In the genomic region with DNA sequence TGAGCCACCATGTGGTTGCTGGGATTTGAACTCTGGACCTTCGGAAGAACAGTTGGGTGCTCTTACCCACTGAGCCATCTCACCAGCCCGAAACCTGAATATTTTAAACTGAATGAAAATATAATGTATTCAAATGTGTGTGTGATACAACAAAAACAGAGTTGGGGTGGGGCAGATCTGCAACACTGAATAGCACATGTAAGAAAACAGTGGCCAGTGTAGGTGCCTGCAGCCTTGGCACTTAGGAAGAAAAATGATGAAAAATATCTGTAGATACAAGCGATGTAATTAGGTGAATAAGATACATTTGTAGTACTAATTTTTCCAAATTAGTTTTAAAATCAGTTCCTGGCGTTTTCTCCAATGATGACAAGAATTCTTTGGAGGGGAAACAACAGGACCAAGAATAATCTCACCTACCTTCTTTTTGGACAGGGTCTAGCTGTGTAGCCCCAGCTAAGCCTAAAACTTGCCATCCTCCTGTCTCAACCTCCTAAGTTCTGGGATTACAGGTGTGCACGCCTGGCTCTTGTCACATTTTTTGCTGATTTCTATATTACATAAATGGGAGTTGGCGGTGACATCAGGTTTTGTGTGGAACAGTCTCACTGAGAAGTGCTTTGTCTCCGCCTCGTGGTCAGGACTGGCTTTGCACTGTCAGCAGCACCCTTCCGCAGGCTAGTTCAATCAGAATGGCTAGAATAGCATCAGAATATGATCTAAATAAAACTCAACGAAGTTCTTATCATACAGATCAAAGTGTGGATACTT, we compare ENCODE assay signal across 9 mouse cellular contexts. TPM values are rescaled to one million over a fixed set of nuclear protein-coding genes. Genes with fewer than 3 reads are reported as not detected.
A peak's percentile ranks its signal among the peaks of the same experiment; 100 is the strongest.
DNase-seq lines count a peak whose midpoint lies in the region; ATAC-seq and TF ChIP-seq lines count a peak whose summit lies in the region.
"Had no signal": no experiment of that assay in that cellular context is flagged by ENCODE, and none has a peak within 500 bp of the region (broad histone marks: within the 10 kb centered on the region; RNA-seq: fewer than 3 reads in every experiment).

No protein-coding gene starts in this region.

- 0 out of 2 replicates have a peak, but pooled peaks have one; percentile 63 for ATAC-seq in hindbrain, embryonic 12.5 days (ENCODE audit: low FRiP score)

- 38% methylated on average over 10 of the region's 10 CpGs for WGBS in hindbrain, embryonic 12.5 days

- H3K9ac ChIP-seq in MEL (ENCODE audit: control insufficient read depth, low read depth, low read length, poor library complexity, severe bottlenecking): no peak overlapping the region
- H3K9ac ChIP-seq in hindbrain, embryonic 12.5 days: no peak overlapping the region
- H3K9ac ChIP-seq: lung, embryonic 15.5 days had no signal

- H3K4me3 ChIP-seq in MEL (ENCODE audit: control insufficient read depth in 1 of 2, insufficient read depth in 1 of 2, low read depth in 2 of 2, low read length in 2 of 2): no peak overlapping the region
- H3K4me3 ChIP-seq in hindbrain, embryonic 12.5 days: no peak overlapping the region
- H3K4me3 ChIP-seq: lung, embryonic 15.5 days had no signal

- no peaks in the 10 kb centered on the region for H3K79me2 ChIP-seq in MEL (ENCODE audit: control insufficient read depth, insufficient read depth, low read length, poor library complexity)

- H3K27ac ChIP-seq in MEL (ENCODE audit: control insufficient read depth, low read depth, low read length): no peak overlapping the region
- no peak overlapping the region for H3K27ac ChIP-seq in hindbrain, embryonic 12.5 days
- H3K27ac ChIP-seq: lung, embryonic 15.5 days had no signal

- no peaks in the 10 kb centered on the region for H3K9me3 ChIP-seq in MEL (replicated peaks; ENCODE audit: insufficient read depth, low read length)
- no peaks in the 10 kb centered on the region; the same call in 1 of the 2 replicates for H3K9me3 ChIP-seq in hindbrain, embryonic 12.5 days (replicated peaks)
- H3K9me3 ChIP-seq: lung, embryonic 15.5 days had no signal

- peak; percentile 87 for DNase-seq in MEL (ENCODE audit: low read depth, low spot score)
- peak; percentile 86 for DNase-seq in cerebellum, adult 11-12 months
- peak; percentile 73 for DNase-seq in forelimb bud, embryonic 11.5 days (ENCODE audit: low read depth, low spot score)
- peak; percentile 89 to 93 for DNase-seq in layer of hippocampus, postnatal 14 days (ENCODE audit: low spot score in 2 of 2)
- peak; percentile 88 for DNase-seq in lung, postnatal 25 days (ENCODE audit: low spot score)
- DNase-seq in retina, embryonic 14.5 days (ENCODE audit: low spot score): peak; percentile 88
- DNase-seq in thymus, postnatal 36 days: peak; percentile 66 to 70

- H3K36me3 ChIP-seq in MEL (ENCODE audit: control insufficient read depth in 1 of 2, insufficient read depth in 2 of 2, low read length in 2 of 2): 0 out of 4 replicates have a peak, but pooled peaks cover 0 to 1% of the 10 kb centered on the region in 2 experiments
- H3K36me3 ChIP-seq in hindbrain, embryonic 12.5 days: peaks cover 7% of the 10 kb centered on the region; the same call in 1 of the 2 replicates

- no peak for TF ChIP-seq EP300 in MEL (IDR thresholded peaks at IDR 0.05; ENCODE audit: low read depth in 1 of 2, low read length in 2 of 2)

- H3K27me3 ChIP-seq in MEL (ENCODE audit: control insufficient read depth in 1 of 2, insufficient read depth in 2 of 2, low read length in 2 of 2): no peaks in the 10 kb centered on the region
- H3K27me3 ChIP-seq in hindbrain, embryonic 12.5 days: no peaks in the 10 kb centered on the region
- H3K27me3 ChIP-seq: lung, embryonic 15.5 days had no signal

- peak; percentile 97 to 99 (median 99) for TF ChIP-seq CTCF in MEL (IDR thresholded peaks at IDR 0.05 in 2 of 3, conservative IDR thresholded peaks at IDR 0.05 in 1 of 3; ENCODE audit: control insufficient read depth in 1 of 3, insufficient read depth in 1 of 3, low read depth in 2 of 3, low read length in 3 of 3, poor library complexity in 1 of 3, severe bottlenecking in 1 of 3)

- no peak overlapping the region for H3K4me2 ChIP-seq in hindbrain, embryonic 12.5 days (replicated peaks)
- H3K4me2 ChIP-seq: lung, embryonic 15.5 days had no signal

- TF ChIP-seq RAD21 in MEL (IDR thresholded peaks at IDR 0.05; ENCODE audit: low read depth, low read length): no peak; the same call in none of the 2 replicates

- TF ChIP-seq POLR2A in MEL (IDR thresholded peaks at IDR 0.05; ENCODE audit: control insufficient read depth in 1 of 2, insufficient read depth in 1 of 2, low read depth in 1 of 2, low read length in 2 of 2, poor library complexity in 1 of 2): no peak

- H3K4me1 ChIP-seq in MEL (ENCODE audit: control insufficient read depth in 1 of 2, insufficient read depth in 2 of 2, low read length in 2 of 2): no peaks in the 10 kb centered on the region
- H3K4me1 ChIP-seq in hindbrain, embryonic 12.5 days: peaks cover 10% of the 10 kb centered on the region; the same call in 1 of the 2 replicates
- H3K4me1 ChIP-seq: lung, embryonic 15.5 days had no signal

TF ChIP-seq in MEL, 35 proteins besides CTCF, POLR2A, EP300 and RAD21:
- TF ChIP-seq ZC3H11A (IDR thresholded peaks at IDR 0.05; ENCODE audit: low read depth, low read length) (peak; percentile 99), MAX (IDR thresholded peaks at IDR 0.05; ENCODE audit: low read length) (peak; percentile 40; the same call in 1 of the 2 replicates), MEF2A (IDR thresholded peaks at IDR 0.05; ENCODE audit: extremely low read depth, insufficient replicate concordance, low read depth, low read length, poor library complexity, severe bottlenecking) (no peak), SMC3 (IDR thresholded peaks at IDR 0.05; ENCODE audit: low read depth, low read length) (peak; percentile 100), RCOR1 (IDR thresholded peaks at IDR 0.05; ENCODE audit: low read depth, low read length) (no peak), NRF1 (IDR thresholded peaks at IDR 0.05; ENCODE audit: insufficient read depth, low read depth, low read length, poor library complexity, severe bottlenecking) (no peak), GABPA (IDR thresholded peaks at IDR 0.05; ENCODE audit: low read depth, low read length) (no peak), SIN3A (IDR thresholded peaks at IDR 0.05; ENCODE audit: low read length) (peak; percentile 40; the same call in 1 of the 2 replicates), TBP (IDR thresholded peaks at IDR 0.05; ENCODE audit: low read depth, low read length) (0 out of 2 replicates have a peak, but pooled peaks have one; percentile 22), ZNF384 (IDR thresholded peaks at IDR 0.05; ENCODE audit: low read depth, low read length) (0 out of 2 replicates have a peak, but pooled peaks have one; percentile 37), MAFK (IDR thresholded peaks at IDR 0.05; ENCODE audit: borderline replicate concordance, low read depth, low read length) (peak; percentile 60; the same call in 1 of the 2 replicates), USF2 (IDR thresholded peaks at IDR 0.05; ENCODE audit: borderline replicate concordance in 1 of 2, insufficient read depth in 1 of 2, low read depth in 1 of 2, low read length in 2 of 2) (no peak), MAZ (IDR thresholded peaks at IDR 0.05; ENCODE audit: low read depth, low read length) (0 out of 2 replicates have a peak, but pooled peaks have one; percentile 22), BHLHE40 (IDR thresholded peaks at IDR 0.05; ENCODE audit: borderline replicate concordance, low read depth, low read length) (no peak), UBTF (IDR thresholded peaks at IDR 0.05; ENCODE audit: borderline replicate concordance, insufficient read depth, low read depth, low read length) (no peak), MYC (IDR thresholded peaks at IDR 0.05; ENCODE audit: low read depth, low read length) (peak; percentile 60), MYB (IDR thresholded peaks at IDR 0.05; ENCODE audit: low read depth, low read length) (no peak)

RNA-seq across cellular contexts. Expression of gene Cpeb3, which starts 57.1 kb away (rescaled TPM):
- 0.29 and 0.35 TPM in 2 replicates for total RNA-seq in MEL (2012; rRNA removed)
- under 1 TPM in 1 of 2 experiments, not detected in 1; 0.93 TPM for polyA plus RNA-seq in MEL (2012; ENCODE audit: insufficient read depth in 1 of 2, insufficient read length in 2 of 2, low read depth in 1 of 2, low replicate concordance in 2 of 2, missing spikeins in 1 of 2)
- 6.2 and 7.0 TPM in 2 replicates for polyA plus RNA-seq in hindbrain, embryonic 12.5 days (2016; fragmentation: Nextera tagmentation; extraction: Ambion mirVana)
- total RNA-seq in layer of hippocampus, postnatal 14 days (2021): 10 to 100 TPM; 59.6 to 61.8 TPM

RNA-seq across cellular contexts. Expression of gene March5, which starts 58.2 kb away (rescaled TPM):
- total RNA-seq in MEL (2012; rRNA removed): 65.6 and 68.5 TPM in 2 replicates
- polyA plus RNA-seq in MEL (2012; ENCODE audit: insufficient read depth in 1 of 2, insufficient read length in 2 of 2, low read depth in 1 of 2, low replicate concordance in 2 of 2, missing spikeins in 1 of 2): 10 to 100 TPM in 1 of 2 experiments, not detected in 1; 83.5 TPM
- polyA plus RNA-seq in hindbrain, embryonic 12.5 days (2016; fragmentation: Nextera tagmentation; extraction: Ambion mirVana): 151 and 154 TPM in 2 replicates
- total RNA-seq in layer of hippocampus, postnatal 14 days (2021): 10 to 100 TPM; 83.5 to 84.0 TPM

Comparison
In these comparisons a context has a peak if more than half of its experiments do, and no peak if none do; other contexts are left out.
1. RNA of gene Cpeb3, which starts 57.1 kb away (total RNA-seq): 59.6 to 61.8 TPM in layer of hippocampus, postnatal 14 days; 0.29 to 0.35 TPM in MEL; every median in the first group is over 10 times any median in the second.
2. Peak in every context shown above with its lines, with median percentiles within 50 percentile points of each other: DNase-seq.